Mouse (Mus musculus): ENCODE results near the gene Zfp595.
"Not testable (repeated sequence)": the region's sequence is repeated elsewhere in the genome, so short reads cannot be mapped to it uniquely, and the experiment has no call there.

Zfp595 gene

GRCm38 (mm10) chr13:67332019-67332724 lies at the start of gene Zfp595:
Gene Zfp595 (minus strand): TSS chr13:67332570.
- peak; percentile 44 to 74 for DNase-seq (ENCODE audit: low spot score in 2 of 2)

- DNase-seq (ENCODE audit: low spot score in 2 of 2): not testable (repeated sequence)
These were observed 43.9 kb upstream of the Zfp595 start for GRCm38 (mm10) chr13:67376255-67376654.

DNA sequence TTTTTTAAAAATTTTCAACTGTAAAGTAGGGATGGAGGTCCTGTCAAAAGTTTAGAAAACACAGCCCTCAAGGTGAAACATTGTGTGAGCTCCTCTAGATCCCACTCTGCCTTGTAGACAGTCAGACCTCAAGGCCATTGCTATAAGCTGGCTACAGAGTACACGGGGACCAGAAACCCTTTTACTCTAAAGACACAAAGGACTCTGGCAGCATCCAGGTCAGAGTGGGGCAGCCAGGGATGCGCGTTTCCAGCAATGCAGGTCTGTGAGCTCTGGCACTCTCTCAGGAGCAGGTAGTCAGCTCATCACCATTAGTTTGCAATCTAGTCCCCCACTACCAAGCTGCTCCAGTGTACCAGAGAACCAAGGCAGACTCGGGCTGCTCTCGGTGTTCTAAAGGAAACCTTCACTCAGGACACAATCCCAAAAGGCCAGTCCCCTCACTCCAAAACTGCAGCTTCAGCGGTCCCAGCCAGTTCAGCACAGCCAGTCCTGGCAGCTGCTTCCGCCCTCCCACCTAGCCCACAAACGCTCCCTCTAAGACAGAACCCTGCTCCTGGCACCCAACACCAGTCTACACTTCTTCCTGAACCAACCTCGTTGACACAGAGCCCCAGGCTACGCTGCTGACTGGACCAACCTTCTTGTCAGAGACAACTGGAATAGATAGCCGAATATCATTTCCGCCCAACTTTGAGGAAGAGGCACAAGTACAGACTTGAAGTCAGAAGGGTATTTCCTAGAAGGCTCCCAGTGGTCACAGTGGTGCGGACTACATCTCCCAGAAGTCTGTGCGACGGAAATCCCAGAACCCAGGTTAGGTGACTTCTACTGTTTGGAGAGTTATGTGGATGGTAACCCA lies 42.9 kb upstream of the Zfp595 start, which contains the start of the genes Gm28041 and Zfp456:
Gm28041 (minus strand) TSS at position 684 of the 862 bp plus-strand sequence.
Zfp456 (minus strand) TSS at position 761 of the 862 bp plus-strand sequence.
- peak; percentile 36 to 60 for DNase-seq (ENCODE audit: low spot score in 2 of 2)

DNA sequence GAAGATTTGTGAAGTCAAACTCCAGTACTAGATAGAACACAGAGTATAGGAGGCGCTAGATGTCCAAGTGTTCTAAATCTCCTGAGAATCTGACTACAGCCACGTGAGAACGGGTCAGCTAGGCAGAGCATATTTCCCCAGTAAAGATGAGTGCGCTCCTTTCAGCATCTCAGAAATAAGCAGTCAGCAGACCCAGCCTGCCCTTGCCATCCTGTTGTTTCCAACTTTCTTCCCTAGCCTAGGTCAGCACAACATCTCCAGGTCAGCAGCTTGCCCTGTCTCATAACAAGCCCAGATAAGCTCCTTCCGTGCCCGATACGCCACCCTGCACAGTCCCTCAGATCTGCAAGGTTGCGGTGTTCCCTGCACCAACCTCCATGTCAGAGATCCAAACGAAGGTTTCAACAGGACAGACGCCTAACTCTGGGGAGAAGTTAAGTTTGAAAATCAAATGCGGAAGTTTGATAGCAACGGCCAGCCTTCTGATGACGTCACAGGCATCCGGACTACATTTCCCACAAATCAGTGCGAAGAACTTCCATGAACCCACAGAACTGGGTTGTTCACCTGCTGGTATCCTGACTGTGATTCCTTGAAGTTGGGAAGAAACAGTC lies 27.9 kb upstream of the Zfp595 start, which contains the start of the genes Gm28044 and Zfp953:
Gm28044 (minus strand) TSS at position 406 of the 614 bp plus-strand sequence.
Zfp953 (minus strand) TSS at position 475 of the 614 bp plus-strand sequence.
- DNase-seq (ENCODE audit: low spot score in 2 of 2): peak; percentile 68 to 86

GRCm38 (mm10) chr13:67351854-67352253 lies 19.5 kb upstream of the Zfp595 start:
- no peak for DNase-seq (ENCODE audit: low spot score in 2 of 2)

DNA sequence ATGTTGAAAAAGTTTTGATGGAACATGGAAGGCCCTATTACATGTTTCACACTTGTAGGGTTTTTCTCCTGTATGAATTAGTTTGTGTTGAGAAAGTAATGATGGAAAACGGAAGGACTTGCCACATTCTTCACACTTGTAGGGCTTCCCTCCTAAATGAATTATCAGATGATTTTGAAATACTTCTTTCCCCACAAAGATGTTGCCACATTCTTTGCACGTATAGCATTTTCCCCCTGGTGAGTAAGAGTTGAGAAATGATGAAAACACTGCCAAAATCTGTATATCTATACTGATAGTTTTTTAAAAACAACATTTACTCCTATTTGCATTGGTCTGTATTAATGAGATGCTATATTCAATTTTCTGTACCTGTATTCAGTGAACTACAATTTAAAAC lies 11.1 kb upstream of the Zfp595 start:
- no peak for DNase-seq (ENCODE audit: low spot score in 2 of 2)

DNA sequence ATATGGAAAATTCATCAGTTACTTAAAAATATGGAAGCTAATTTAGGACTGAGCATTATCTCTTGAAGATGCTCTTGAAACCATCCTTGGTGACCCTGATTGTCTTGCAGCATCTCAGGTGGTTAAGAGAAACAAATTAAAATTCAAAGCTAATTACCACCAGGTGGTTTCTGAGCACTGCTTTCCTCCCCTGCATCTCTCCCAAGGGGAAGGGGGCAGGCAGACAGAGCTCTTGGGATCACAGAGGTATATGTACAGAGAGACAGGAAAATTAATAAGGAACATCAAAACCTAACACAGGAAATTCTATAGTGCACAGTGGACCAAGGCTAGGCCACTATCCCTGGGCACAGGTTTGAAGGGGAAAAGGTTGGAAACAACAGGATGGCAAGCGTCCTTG lies 507 bp upstream of the Zfp595 start:
- DNase-seq (ENCODE audit: low spot score in 2 of 2): no peak

- no peak for DNase-seq (ENCODE audit: low spot score in 2 of 2)
These were observed 25.7 kb downstream of the Zfp595 start for GRCm38 (mm10) chr13:67306718-67307117.

- DNase-seq (ENCODE audit: low spot score in 2 of 2): peak; percentile 48 to 81
These were observed 26.3 kb downstream of the Zfp595 start, which contains the start of gene Zfp457 for GRCm38 (mm10) chr13:67305822-67306672. Gene Zfp457 (minus strand): TSS chr13:67306485.

GRCm38 (mm10) chr13:67278314-67278713 lies 54.1 kb downstream of the Zfp595 start, which contains the start of gene Zfp458:
Gene Zfp458 (minus strand): TSS chr13:67278466.
- no peak for DNase-seq (ENCODE audit: low spot score in 2 of 2)

- not testable (repeated sequence) for DNase-seq (ENCODE audit: low spot score in 2 of 2)
These were observed 62.8 kb downstream of the Zfp595 start for GRCm38 (mm10) chr13:67269383-67270065.

DNA sequence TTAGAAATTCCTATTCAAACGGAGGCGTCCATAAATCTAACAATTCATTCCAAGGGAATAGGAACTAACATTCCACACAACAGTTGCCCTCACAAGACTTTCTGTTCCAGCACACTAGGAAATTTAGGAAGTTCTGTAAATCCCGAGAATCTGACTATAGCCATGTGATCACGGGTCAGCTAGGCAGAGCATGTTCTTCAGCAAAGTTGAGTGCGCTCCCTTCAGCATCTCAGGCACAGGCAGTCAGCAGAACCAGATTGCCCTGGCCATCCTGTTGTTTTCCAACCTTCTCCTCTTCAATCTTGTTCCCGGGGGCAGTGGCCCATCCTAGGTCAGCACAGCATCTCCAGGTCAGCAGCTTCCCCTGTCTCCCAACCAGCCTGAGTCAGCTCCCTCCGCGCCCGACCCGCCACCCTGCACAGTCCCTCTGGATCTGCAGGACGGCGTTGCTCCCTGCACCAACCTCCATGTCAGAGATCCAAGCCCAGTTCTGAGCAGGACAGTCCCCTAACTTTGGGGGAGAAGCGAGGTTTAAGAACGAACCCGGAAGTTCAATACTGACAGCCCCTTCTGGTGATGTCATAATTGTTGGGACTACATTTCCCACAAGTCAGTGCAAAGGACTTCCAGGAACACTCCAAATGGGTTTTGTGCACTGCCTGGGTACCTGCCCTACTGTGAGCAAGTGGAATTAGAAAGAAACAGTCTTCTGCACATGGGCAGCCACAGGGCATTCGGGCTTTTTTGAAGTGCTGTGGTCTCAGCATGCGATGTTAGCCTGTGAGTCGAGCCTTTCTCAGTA lies 63.6 kb downstream of the Zfp595 start:
- DNase-seq (ENCODE audit: low spot score in 2 of 2): peak; percentile 8 to 41
